Mouse (Mus musculus) midbrain, embryonic 14.5 days (tissue): ENCODE results near the gene Tnfsf4. TPM values are rescaled to one million over a fixed set of nuclear protein-coding genes. Genes with fewer than 3 reads are reported as not detected.

ENCODE experiments used
- ATAC-seq: fragments of 200-750 bp; cut with Nextera tagmentation; 2 replicates; pipeline ENCODE4 v1.8.0; 2017; ENCODE audit warnings: moderate number of reproducible peaks, moderate library complexity; ENCODE audit not compliant: low FRiP score, low TSS enrichment
- DNase-seq: peaks from one replicate; pipeline ENCODE4 v3.0.0-alpha.2; 2015
- H3K27ac ChIP-seq: fragments of 300-500 bp; sonication (generic); replicated peaks from 2 replicates; pipeline ENCODE4 v1.5.1; 2014; ENCODE audit warnings: mild to moderate bottlenecking, low read depth, low read length, moderate library complexity
- H3K27me3 ChIP-seq: fragments of 300-500 bp; sonication (generic); 2 replicates; pipeline ENCODE4 v1.6.1; 2014; ENCODE audit warnings: low read length, control low read depth, mixed read lengths; ENCODE audit not compliant: control insufficient read depth, insufficient read depth
- H3K36me3 ChIP-seq: fragments of 300-500 bp; sonication (generic); 2 replicates; pipeline ENCODE4 v1.6.1; 2014; ENCODE audit warnings: low read length, control low read depth; ENCODE audit not compliant: control insufficient read depth, insufficient read depth
- H3K4me1 ChIP-seq: fragments of 300-500 bp; sonication (generic); 2 replicates; pipeline ENCODE4 v1.6.1; 2014; ENCODE audit warnings: mild to moderate bottlenecking, antibody characterized with exemption, low read length, control low read depth; ENCODE audit not compliant: control insufficient read depth, insufficient read depth
- H3K4me2 ChIP-seq: fragments of 300-500 bp; sonication (generic); 2 replicates; pipeline ENCODE4 v1.6.1; 2014; ENCODE audit warnings: mild to moderate bottlenecking, low read length, moderate library complexity
- H3K4me3 ChIP-seq: fragments of 300-500 bp; sonication (generic); replicated peaks from 2 replicates; pipeline ENCODE4 v1.5.1; 2014; ENCODE audit warnings: low read depth, low read length
- H3K9ac ChIP-seq: fragments of 300-500 bp; sonication (generic); replicated peaks from 2 replicates; pipeline ENCODE4 v1.6.1; 2014; ENCODE audit warnings: mild to moderate bottlenecking, low read length, moderate library complexity
- H3K9me3 ChIP-seq: fragments of 300-500 bp; sonication (generic); 2 replicates; pipeline ENCODE4 v1.6.1; 2016; ENCODE audit warnings: low read length, control low read depth, mixed read lengths; ENCODE audit not compliant: control insufficient read depth
- WGBS: fragments of 180-500 bp; shearing (Covaris S2); extraction: QIAGEN DNeasy Blood & Tissue Kit; methylation state at CpG from one replicate; pipeline ENCODE4 v1.1.7; 2014; 5-methylcytosine and 5-hydroxymethylcytosine counted together
- polyA plus RNA-seq: library from polyadenylated mRNA; unstranded; fragments of >200 nt; fragmentation: Nextera tagmentation; extraction: Ambion mirVana; gene quantifications from 2 replicates; pipeline ENCODE4 v1.2.1, GENCODE M21; 2014

The Tnfsf4 gene
- polyA plus RNA-seq = not detected in 2 replicates

DNA sequence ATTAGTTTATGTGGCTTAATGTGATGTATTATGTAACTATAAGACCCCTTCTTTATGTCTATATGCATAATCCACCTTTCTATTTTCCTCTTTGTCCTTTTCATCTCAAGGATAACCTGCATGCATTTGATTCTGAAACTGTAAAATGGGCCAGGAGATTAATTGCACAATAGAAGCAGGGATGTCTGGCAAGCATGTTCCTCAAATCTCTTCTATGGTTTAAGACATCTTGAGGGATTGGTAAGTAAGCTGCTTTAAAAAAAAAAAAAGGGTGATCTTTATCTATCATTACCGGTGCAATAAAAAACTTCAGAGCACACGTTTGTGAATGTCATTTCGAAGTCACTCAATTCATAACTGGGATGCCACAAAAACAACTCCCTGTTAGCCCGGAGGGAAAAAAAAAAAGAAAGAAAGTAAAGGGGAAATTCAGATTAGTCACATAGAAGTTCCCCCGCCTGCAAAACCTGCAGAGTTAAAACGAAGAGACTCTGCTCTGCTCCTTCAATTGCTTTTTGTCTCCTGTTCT lies at the start of gene Tnfsf4:
Tnfsf4 (plus strand) TSS at position 479 of the 529 bp plus-strand sequence.
- no peak within 1 kb of the TSS for H3K9ac ChIP-seq
- no peak within 1 kb of the TSS for H3K4me2 ChIP-seq
- H3K27ac ChIP-seq = no peak within 1 kb of the TSS
- no peaks in the 10 kb centered on the region for H3K36me3 ChIP-seq
- ATAC-seq (no peak), DNase-seq (no peak)
- no peaks in the 10 kb centered on the region for H3K9me3 ChIP-seq
- WGBS = 69% methylated on average over 6 of the region's 6 CpGs
- no peaks in the 10 kb centered on the region for H3K4me1 ChIP-seq
- H3K4me3 ChIP-seq = no peak within 1 kb of the TSS
- H3K27me3 ChIP-seq = no peaks in the 10 kb centered on the region

DNA sequence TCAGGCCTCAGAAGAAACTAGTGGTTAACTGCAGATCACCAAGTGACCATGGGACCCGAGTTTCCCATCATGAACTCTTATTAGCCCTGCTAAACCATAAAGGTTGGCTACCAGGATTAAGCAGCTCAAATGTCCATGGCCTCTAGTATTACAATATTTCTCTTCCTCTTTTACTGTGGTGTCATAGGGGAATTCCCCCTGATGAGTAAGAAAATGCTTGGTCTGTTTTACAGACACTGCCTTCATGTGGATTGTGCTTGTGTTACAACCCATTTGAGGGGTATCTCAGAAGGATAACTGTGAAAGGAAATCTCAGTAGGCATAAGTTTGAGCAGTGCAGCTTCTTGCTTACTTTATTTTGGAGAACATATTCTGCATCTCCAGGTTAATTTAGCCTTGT lies 44.2 kb upstream of the Tnfsf4 start:
- Histone ChIP-seq H3K27me3 (no peaks in the 10 kb centered on the region), H3K4me2 (no peak overlapping the region), H3K27ac (no peak overlapping the region), H3K9me3 (no peaks in the 10 kb centered on the region), H3K4me3 (no peak overlapping the region), H3K9ac (no peak overlapping the region), H3K36me3 (no peaks in the 10 kb centered on the region), H3K4me1 (no peaks in the 10 kb centered on the region)
- no peak for DNase-seq
- WGBS = 80% methylated on average over 1 of the region's 1 CpGs
- no peak for ATAC-seq

GRCm38 (mm10) chr1:161365006-161365405 lies 30.2 kb upstream of the Tnfsf4 start:
- no peak overlapping the region for H3K27ac ChIP-seq
- no peaks in the 10 kb centered on the region for H3K27me3 ChIP-seq
- no peaks in the 10 kb centered on the region for H3K4me1 ChIP-seq
- no peaks in the 10 kb centered on the region for H3K9me3 ChIP-seq
- H3K9ac ChIP-seq = no peak overlapping the region
- no peaks in the 10 kb centered on the region for H3K36me3 ChIP-seq
- H3K4me2 ChIP-seq = no peak overlapping the region
- WGBS = 94% methylated on average over 4 of the region's 4 CpGs
- no peak for DNase-seq
- H3K4me3 ChIP-seq = no peak overlapping the region
- ATAC-seq = no peak

DNA sequence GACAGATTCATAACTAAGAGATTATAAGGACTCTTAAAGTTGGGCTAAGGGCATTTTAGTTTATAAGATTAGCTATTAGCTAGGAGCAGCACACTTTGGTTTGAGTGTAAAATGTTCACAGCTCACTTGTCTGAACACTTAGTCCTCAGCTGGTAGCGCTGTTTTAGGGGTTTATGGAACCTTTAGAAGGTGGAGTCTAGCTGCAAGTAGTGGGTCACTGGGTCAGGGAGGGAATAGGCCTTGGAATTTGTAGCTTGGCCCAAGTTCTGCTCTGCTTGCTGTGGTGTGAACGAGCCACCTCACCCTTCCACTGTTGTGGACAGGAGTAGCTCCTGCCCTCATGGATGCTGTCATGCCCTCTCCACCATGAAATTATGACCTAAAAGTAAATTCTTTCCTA lies 23.3 kb upstream of the Tnfsf4 start:
- Histone ChIP-seq H3K36me3 (no peaks in the 10 kb centered on the region), H3K4me1 (no peaks in the 10 kb centered on the region), H3K27me3 (no peaks in the 10 kb centered on the region), H3K4me2 (no peak overlapping the region), H3K27ac (no peak overlapping the region), H3K9me3 (no peaks in the 10 kb centered on the region), H3K9ac (no peak overlapping the region), H3K4me3 (no peak overlapping the region)
- DNase-seq = no peak
- WGBS = 87% methylated on average over 2 of the region's 2 CpGs
- ATAC-seq = no peak

- Histone ChIP-seq H3K9me3 (no peaks in the 10 kb centered on the region), H3K9ac (no peak overlapping the region), H3K4me1 (0 out of 2 replicates have a peak, but pooled peaks cover 2% of the 10 kb centered on the region), H3K27ac (no peak overlapping the region), H3K4me3 (no peak overlapping the region), H3K27me3 (no peaks in the 10 kb centered on the region), H3K36me3 (no peaks in the 10 kb centered on the region), H3K4me2 (no peak overlapping the region)
- WGBS = 86% methylated on average over 2 of the region's 2 CpGs
- DNase-seq = no peak
- no peak for ATAC-seq
Observed at GRCm38 (mm10) chr1:161375866-161376265, 19.3 kb upstream of the Tnfsf4 start.

GRCm38 (mm10) chr1:161378571-161378970 lies 16.6 kb upstream of the Tnfsf4 start:
- Histone ChIP-seq H3K27ac (no peak overlapping the region), H3K9ac (no peak overlapping the region), H3K4me2 (no peak overlapping the region), H3K27me3 (no peaks in the 10 kb centered on the region), H3K4me1 (0 out of 2 replicates have a peak, but pooled peaks cover 2% of the 10 kb centered on the region), H3K9me3 (no peaks in the 10 kb centered on the region), H3K4me3 (no peak overlapping the region), H3K36me3 (no peaks in the 10 kb centered on the region)
- ATAC-seq (no peak), DNase-seq (no peak)
- 81% methylated on average over 3 of the region's 3 CpGs for WGBS

GRCm38 (mm10) chr1:161379685-161380424 lies 15.4 kb upstream of the Tnfsf4 start:
- no peaks in the 10 kb centered on the region for H3K9me3 ChIP-seq
- H3K27ac ChIP-seq = no peak overlapping the region
- no peak overlapping the region for H3K4me2 ChIP-seq
- no peak overlapping the region for H3K9ac ChIP-seq
- H3K4me1 ChIP-seq = 0 out of 2 replicates have a peak, but pooled peaks cover 2% of the 10 kb centered on the region
- peak; percentile 26 for DNase-seq
- no peaks in the 10 kb centered on the region for H3K36me3 ChIP-seq
- H3K27me3 ChIP-seq = no peaks in the 10 kb centered on the region
- H3K4me3 ChIP-seq = no peak overlapping the region
- WGBS = 21% methylated on average over 11 of the region's 11 CpGs
- no peak for ATAC-seq

- no peaks in the 10 kb centered on the region for H3K36me3 ChIP-seq
- H3K27me3 ChIP-seq = no peaks in the 10 kb centered on the region
- H3K4me1 ChIP-seq = 0 out of 2 replicates have a peak, but pooled peaks cover 2% of the 10 kb centered on the region
- H3K4me2 ChIP-seq = no peak overlapping the region
- no peaks in the 10 kb centered on the region for H3K9me3 ChIP-seq
- no peak overlapping the region for H3K4me3 ChIP-seq
- DNase-seq (peak; percentile 17), ATAC-seq (no peak)
- H3K27ac ChIP-seq = no peak overlapping the region
- WGBS = 31% methylated on average over 5 of the region's 5 CpGs
- no peak overlapping the region for H3K9ac ChIP-seq
Observed at GRCm38 (mm10) chr1:161380425-161380780, 14.8 kb upstream of the Tnfsf4 start.

DNA sequence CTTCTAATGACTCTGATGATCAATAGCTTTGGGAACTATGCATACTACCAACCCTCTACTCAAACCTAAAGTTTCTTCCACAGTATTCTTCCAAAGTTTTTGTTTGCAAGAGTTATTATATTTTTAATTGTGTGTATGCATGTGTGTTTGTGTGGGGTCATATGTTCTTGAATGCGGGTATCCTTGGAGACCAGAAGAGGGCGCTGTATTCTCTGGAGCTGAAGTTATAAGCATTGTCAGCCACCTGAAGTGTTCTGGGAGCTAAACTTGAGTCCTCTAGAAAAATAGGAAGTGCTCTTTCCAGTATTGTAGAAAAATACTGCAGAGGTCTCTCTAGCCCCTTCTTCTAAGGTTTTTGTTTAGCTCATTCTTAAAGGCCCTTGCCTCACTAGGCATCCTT lies 5.1 kb upstream of the Tnfsf4 start:
- ATAC-seq (no peak), DNase-seq (no peak)
- 68% methylated on average over 2 of the region's 2 CpGs for WGBS
- no peak overlapping the region for H3K4me2 ChIP-seq
- H3K27me3 ChIP-seq = no peaks in the 10 kb centered on the region
- H3K9ac ChIP-seq = no peak overlapping the region
- H3K9me3 ChIP-seq = no peaks in the 10 kb centered on the region
- no peaks in the 10 kb centered on the region for H3K36me3 ChIP-seq
- H3K27ac ChIP-seq = no peak overlapping the region
- H3K4me3 ChIP-seq = no peak overlapping the region
- no peaks in the 10 kb centered on the region for H3K4me1 ChIP-seq
